Mouse (Mus musculus): ENCODE measurements at regions not wholly inside any gene's neighbourhood (a gene's known extent, or its start where the extent isn't known, plus 50 kb on each side); places are given as distances from the start of the nearest gene placed in this dataset.

- no peak for DNase-seq (ENCODE audit: low read depth, low spot score)
Measured at GRCm38 (mm10) chr14:114857689-114858088, 234.3 kb upstream of the Gpc5 start.

DNA sequence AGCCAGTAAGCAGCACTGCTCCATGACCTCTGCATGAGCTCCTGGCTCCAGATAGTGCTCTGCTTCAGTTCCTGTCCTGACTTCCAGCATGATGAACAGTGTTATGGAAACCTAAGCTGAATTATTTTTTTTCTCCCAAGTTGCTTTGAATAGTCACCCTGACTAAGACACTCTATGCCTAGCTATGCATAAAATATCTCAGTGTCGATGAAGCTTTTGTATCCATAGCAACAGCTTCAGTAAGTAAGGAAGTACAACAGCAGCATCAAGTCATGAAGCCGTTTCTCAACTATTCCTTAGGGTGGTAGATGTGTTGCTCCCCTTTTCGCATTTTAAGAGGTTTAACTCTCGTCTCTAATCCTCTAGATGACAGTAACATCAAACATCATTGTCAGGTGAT lies 228.4 kb upstream of the Gpc5 start:
- no peak for DNase-seq (ENCODE audit: low read depth, low spot score)

GRCm38 (mm10) chr14:114864102-114864501 lies 227.9 kb upstream of the Gpc5 start:
- no peak for DNase-seq (ENCODE audit: low read depth, low spot score)

GRCm38 (mm10) chr14:114869233-114869632 lies 222.8 kb upstream of the Gpc5 start:
- DNase-seq (ENCODE audit: low read depth, low spot score): no peak

DNA sequence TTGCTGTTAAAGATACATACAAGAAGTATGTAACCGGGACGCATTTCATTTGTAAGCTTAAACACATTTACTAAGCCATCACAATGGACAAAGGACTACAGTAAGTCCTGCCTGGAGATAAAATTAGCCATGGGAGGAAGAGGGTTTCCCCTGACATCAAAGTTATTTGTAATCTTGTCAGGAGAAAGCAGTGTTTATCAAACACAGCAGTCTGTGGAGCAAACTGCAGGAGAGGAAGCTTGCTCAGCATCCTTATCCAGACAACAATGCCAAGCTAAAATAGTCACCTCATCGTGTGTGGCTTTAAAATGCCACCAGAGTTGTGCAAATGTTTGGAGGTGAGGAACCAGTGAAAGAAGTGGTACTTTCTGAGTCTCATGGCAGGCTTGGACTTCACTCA lies 216.9 kb upstream of the Gpc5 start:
- no peak for DNase-seq (ENCODE audit: low read depth, low spot score)

DNA sequence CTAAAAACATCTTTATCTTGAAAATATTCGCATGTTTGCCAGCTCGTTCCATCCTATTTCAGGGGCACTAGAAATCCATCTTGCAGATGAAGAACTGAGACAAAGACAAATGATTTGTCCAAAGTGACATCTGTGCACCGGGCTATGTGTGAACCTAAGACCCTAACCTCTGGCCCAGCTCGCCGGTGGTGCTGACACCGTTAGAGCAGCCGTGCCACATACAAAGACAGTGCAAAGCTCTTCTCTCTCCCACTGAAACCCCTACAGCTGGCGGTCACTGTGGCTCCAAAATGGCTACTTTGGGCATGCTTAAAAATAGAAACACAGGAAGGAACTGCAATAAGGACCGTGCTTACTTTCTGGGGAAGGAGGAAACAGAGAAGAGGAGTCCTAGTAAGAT lies 215.6 kb upstream of the Gpc5 start:
- no peak for DNase-seq (ENCODE audit: low read depth, low spot score)

DNA sequence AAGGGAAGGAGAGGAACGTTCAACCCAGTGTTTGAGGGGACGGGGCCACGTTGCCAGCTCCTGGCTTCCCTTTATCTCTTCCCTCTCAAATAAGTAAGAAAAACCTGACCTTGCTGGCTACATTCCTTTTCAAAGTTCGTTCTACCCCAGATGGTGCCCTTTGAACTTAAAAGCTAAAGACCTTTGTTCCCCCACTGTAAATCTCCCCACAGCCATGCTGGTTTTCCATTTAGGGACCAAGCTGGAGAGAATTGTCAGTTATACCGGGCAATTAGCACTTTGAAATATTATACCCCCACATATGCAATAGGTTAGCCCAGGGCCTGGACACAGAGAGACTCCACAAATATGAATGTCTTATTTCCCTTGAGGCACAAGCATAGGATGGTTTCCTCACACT lies 214.5 kb upstream of the Gpc5 start:
- peak; percentile 83 for DNase-seq (ENCODE audit: low read depth, low spot score)

- DNase-seq (ENCODE audit: low read depth, low spot score): no peak
Measured at GRCm38 (mm10) chr14:114880291-114880690, 211.7 kb upstream of the Gpc5 start.

GRCm38 (mm10) chr14:114904109-114904508 lies 187.9 kb upstream of the Gpc5 start:
- DNase-seq (ENCODE audit: low read depth, low spot score): no peak

GRCm38 (mm10) chr14:114912271-114912670 lies 179.7 kb upstream of the Gpc5 start:
- no peak for DNase-seq (ENCODE audit: low read depth, low spot score)

DNA sequence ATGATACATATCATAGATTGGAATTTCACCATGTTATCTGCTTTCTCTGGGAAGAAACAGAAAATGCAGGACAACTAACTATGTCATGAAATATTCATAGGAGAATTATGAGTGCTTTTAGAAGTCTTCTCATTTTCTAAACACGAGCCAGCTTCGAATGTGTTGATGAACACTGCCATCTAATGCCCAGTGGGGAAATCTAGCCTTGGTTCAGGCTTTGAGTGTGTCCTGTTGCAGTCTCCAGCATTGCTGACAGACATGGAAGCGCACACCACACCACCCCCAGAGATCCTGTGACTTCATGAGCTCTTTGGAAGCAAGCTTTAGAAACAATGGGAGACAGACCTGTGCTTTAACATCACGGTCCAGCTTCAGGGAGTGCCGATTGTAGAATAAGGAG lies 178.8 kb upstream of the Gpc5 start:
- peak; percentile 39 for DNase-seq (ENCODE audit: low read depth, low spot score)

DNA sequence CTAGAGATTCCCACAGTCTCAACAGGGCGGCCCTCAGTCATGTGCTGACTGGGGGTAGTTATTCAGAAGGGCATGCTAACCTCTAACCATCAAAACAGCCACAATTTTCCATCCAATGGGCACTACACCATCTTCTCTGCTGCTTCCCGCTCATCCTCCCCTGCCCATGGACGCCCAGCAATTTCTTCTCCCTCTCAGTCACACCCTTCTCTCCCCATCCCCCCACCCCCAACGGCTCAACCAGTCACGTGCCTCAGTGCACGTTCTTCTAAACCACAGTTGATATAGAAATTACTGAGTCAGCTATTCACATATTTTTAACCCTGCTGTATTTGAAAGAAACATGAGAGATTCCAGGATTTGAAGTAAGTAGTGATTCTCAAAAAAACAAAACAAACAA lies 146.3 kb upstream of the Gpc5 start:
- no peak for DNase-seq (ENCODE audit: low read depth, low spot score)

DNA sequence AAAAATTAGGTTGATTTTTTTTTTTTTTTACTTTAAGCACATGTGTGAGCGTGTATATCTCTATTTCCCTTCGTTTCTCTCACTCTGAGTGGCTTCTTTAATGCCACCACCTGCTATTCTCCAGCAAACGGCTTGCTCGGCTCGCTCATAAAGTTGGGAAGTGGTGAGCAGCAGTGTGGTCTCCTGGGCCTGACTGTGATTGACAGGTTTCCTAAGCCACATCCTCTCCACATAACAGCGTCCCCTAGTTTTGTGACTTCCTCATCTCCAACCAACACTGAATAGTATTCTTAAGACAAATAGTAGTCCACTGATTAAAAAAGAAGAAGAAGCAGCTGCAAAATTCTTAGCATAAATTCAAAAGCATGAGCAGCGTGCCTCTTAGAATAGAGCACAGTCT lies 145.7 kb upstream of the Gpc5 start:
- no peak for DNase-seq (ENCODE audit: low read depth, low spot score)

DNA sequence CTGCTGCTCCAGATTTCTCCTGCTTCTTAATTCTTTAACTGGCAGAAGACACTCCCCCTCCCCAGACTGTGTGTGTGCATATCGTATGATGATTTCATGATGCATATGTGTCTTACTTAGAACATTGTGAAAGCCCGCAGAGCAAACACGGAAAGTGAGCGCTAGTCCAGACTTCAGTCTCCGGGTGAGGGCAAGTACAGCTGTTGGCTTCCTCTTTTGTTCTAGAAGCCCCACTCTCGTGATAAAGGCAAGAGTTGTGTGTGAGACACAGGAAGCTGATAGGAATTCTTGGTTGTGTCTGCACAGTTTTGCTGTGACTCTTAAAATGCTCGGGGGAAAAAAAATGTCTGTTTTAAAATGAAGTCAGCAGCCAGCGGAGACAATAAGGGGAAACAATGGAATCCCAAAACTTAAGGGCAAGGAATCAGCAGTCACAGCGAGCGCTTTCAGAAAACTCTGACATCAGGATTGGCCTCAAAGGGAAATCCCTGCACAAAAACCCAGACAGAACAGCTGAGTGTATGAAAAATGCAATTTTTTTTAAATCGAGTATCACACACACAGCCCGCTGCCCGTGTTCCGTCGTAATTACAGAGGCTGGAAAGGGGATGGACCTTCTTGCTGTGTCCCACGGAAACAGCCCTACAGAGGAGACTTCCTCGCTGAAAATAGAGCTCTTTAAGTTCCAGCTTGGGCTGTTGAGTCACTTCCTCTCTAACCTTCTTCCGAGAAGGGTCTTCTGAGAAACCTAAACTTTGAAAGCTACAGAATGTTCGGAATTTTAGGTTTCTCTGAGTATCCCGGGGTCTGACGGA lies 143.5 kb upstream of the Gpc5 start:
- DNase-seq (ENCODE audit: low read depth, low spot score): no peak

DNA sequence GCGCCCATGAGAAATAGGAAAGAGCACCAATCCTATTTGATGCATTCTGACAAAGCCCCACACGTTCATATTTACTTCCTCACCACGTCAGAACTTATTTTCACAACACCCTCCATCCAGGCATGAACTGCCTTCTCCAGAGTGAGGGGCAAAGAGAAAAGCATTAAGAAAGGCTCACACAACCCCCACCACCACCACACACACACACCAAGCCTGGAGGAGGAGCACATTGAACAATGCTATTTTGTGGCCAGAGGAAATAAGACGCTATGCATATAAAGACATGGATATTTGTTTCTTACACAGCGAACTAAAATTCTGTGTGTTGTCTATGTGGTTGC lies 142.9 kb upstream of the Gpc5 start:
- no peak for DNase-seq (ENCODE audit: low read depth, low spot score)

DNA sequence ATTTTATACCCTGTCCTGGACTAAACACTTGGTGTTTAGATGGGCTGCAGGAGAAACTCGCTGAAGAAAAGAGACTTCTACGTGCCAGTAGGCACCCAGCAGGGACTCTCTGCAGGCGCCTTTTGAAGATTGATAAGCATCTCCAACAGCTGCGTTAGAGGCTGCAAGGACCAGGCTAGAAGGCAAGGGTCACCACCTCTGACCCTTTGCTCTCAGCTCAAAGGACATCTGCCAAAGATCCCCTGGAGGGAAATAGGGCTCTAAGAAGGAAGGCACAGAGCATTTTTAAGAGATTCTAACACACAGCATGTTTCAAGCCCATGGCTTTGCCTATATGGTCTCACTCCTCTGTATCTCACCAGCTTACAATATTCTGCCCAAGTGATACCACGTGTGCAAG lies 139.7 kb upstream of the Gpc5 start:
- DNase-seq (ENCODE audit: low read depth, low spot score): peak; percentile 83

GRCm38 (mm10) chr14:114953070-114953665 lies 138.8 kb upstream of the Gpc5 start:
- no peak for DNase-seq (ENCODE audit: low read depth, low spot score)

- DNase-seq (ENCODE audit: low read depth, low spot score): no peak
Measured at GRCm38 (mm10) chr14:114954287-114954686, 137.7 kb upstream of the Gpc5 start.

- DNase-seq (ENCODE audit: low read depth, low spot score): no peak
Measured at GRCm38 (mm10) chr14:114955572-114955971, 136.4 kb upstream of the Gpc5 start.

DNA sequence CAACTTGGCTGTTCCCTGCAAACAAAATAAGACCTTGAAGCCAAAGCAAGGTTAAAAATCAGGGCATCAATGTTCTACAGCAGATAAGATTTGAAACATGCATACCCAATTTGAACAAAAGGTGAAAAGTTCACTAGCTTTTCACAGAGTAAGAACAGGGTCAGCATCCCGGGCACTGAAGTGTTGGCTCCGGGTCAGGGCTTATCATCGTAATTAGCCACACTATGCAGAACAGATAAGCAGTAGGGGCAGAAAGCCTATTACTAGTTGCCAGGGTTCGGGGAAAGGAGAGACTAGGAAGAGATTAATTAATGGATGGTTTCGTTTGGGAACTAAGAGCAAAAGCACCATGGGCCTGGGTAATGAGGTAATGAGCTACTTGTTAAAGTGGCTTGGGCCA lies 131.7 kb upstream of the Gpc5 start:
- no peak for DNase-seq (ENCODE audit: low read depth, low spot score)

- DNase-seq (ENCODE audit: low read depth, low spot score): no peak
Measured at GRCm38 (mm10) chr14:114965941-114966340, 126.1 kb upstream of the Gpc5 start.

GRCm38 (mm10) chr14:114969020-114969419 lies 123.0 kb upstream of the Gpc5 start:
- DNase-seq (ENCODE audit: low read depth, low spot score): no peak

DNA sequence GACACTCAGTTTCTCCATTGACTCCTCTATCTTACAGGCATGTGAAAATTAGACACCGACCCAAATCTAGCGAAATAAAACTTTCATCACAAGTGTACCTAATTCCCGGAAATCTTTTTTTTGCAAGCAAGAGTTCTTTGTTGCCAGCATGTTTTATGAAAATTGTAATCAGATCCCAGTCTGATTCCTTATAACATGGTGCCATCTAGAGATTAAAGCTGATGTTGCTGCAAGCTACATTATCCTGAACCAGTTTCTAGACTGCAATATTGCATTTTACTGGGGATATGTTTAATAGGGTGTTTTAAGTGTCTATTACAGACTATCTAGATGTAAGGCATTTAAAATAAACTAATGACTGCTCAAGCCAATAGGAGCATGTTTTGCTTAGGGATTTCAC lies 110.9 kb upstream of the Gpc5 start:
- DNase-seq (ENCODE audit: low read depth, low spot score): no peak

DNA sequence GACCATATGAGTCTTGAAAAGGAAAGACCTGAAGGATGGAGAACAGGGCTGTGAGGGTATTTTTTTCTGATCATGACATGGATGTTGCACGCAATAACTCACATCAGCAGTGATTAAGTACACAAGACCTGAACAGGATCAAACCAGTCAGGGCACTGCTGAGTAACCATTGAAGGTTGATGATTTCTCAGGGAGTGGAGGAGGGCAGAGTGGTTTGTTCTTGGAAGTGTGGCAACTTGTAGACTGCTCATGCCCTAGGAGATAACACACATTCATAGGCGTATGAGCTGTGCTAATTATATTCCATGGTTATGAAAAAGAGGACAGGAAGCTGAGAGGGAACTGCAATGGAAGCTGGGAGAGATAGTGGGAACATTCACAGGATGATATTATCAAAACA lies 88.8 kb upstream of the Gpc5 start:
- no peak for DNase-seq (ENCODE audit: low read depth, low spot score)

Data from mesoderm, embryonic 11.5 days (tissue).